Mouse (Mus musculus) heart, postnatal 0 days (tissue): ENCODE results near the gene Snx9. TPM values are rescaled to one million over a fixed set of nuclear protein-coding genes. Genes with fewer than 3 reads are reported as not detected.
A peak's percentile ranks its signal among the peaks of the same experiment; 100 is the strongest.

ENCODE experiments used
- ATAC-seq: fragments of 200-750 bp; cut with Nextera tagmentation; 2 replicates; pipeline ENCODE4 v1.8.0; 2017; ENCODE audit warnings: low read depth, moderate number of reproducible peaks, moderate library complexity; ENCODE audit not compliant: insufficient read depth
- DNase-seq: peaks from one replicate; pipeline ENCODE4 v3.0.0-alpha.2; 2016; ENCODE audit warnings: low spot score
- H3K27ac ChIP-seq: fragments of 300-500 bp; sonication (generic); 2 replicates; pipeline ENCODE4 v1.5.1; 2014; ENCODE audit warnings: low read depth, mild to moderate bottlenecking
- H3K27me3 ChIP-seq: fragments of 300-500 bp; sonication (generic); 2 replicates; pipeline ENCODE4 v1.6.1; 2014; ENCODE audit warnings: low read length, mixed read lengths; ENCODE audit not compliant: control insufficient read depth, insufficient read depth
- H3K36me3 ChIP-seq: fragments of 300-500 bp; sonication (generic); replicated peaks from 2 replicates; pipeline ENCODE4 v1.6.1; 2014; ENCODE audit warnings: low read length, mixed read lengths; ENCODE audit not compliant: control insufficient read depth, insufficient read depth
- H3K4me1 ChIP-seq: fragments of 300-500 bp; sonication (generic); 2 replicates; pipeline ENCODE4 v1.6.1; 2014; ENCODE audit warnings: antibody characterized with exemption; ENCODE audit not compliant: control insufficient read depth, insufficient read depth
- H3K4me2 ChIP-seq: fragments of 300-500 bp; sonication (generic); 2 replicates; pipeline ENCODE4 v1.6.1; 2014; ENCODE audit warnings: low read depth, mild to moderate bottlenecking, low read length, moderate library complexity
- H3K4me3 ChIP-seq: fragments of 300-500 bp; sonication (generic); 2 replicates; pipeline ENCODE4 v1.5.1; 2014; ENCODE audit warnings: low read depth, low read length
- H3K9ac ChIP-seq: fragments of 300-500 bp; sonication (generic); replicated peaks from 2 replicates; pipeline ENCODE4 v1.6.1; 2014; ENCODE audit warnings: low read depth, low read length, mixed read lengths
- H3K9me3 ChIP-seq: fragments of 300-500 bp; sonication (generic); replicated peaks from 2 replicates; pipeline ENCODE4 v1.6.1; 2016; ENCODE audit warnings: low read length; ENCODE audit not compliant: control insufficient read depth
- CTCF ChIP-seq: IDR thresholded peaks from 2 replicates; pipeline ENCODE4 v1.5.1; 2016; ENCODE audit warnings: antibody characterized with exemption, control low read depth, low read depth
- EP300 ChIP-seq: IDR thresholded peaks from 2 replicates; pipeline ENCODE4 v1.6.1; 2016; ENCODE audit warnings: antibody characterized with exemption, low read depth
- WGBS: fragments of 180-500 bp; shearing (Covaris S2); extraction: QIAGEN DNeasy Blood & Tissue Kit; methylation state at CpG from one replicate; pipeline ENCODE4 v1.1.7; 2014; 5-methylcytosine and 5-hydroxymethylcytosine counted together
- polyA plus RNA-seq: library from polyadenylated mRNA; unstranded; fragments of >200 nt; fragmentation: Nextera tagmentation; extraction: Ambion mirVana; gene quantifications from 2 replicates; pipeline ENCODE4 v1.2.1, GENCODE M21; 2015
- total RNA-seq: library from RNA; depleted of rRNA; stranded (reverse); fragments of >200 nt; gene quantifications from 2 replicates; pipeline ENCODE4 v1.2.3, GENCODE M21; 2014; ENCODE audit warnings: low replicate concordance

The Snx9 gene
- total and polyA plus RNA-seq, 2 experiments from 2014 or later = 16.0 to 21.0 TPM

DNA sequence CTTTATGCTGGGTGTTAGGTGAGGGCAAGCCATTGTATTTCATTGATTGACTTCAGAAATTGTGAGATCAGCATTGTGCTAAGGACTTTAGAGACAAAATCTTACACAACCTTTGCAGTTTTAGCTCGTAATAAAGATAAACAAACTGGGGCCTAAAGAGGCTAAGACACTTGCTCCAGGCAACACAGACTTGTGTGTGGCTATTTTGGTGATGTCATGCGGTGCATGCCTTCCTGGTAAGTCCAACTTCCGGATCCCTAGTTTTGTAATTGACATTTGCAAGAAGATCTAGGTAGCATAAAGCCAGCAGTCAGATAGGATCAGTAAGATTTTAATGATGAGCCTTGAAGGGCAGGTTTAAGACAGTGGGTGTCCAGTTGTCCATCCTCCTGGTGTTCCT lies 101.0 kb downstream of the Snx9 start:
- H3K9ac ChIP-seq = 0 out of 2 replicates have a peak overlapping the region, but pooled peaks have one; percentile 85
- peak overlapping the region; percentile 82; the same call in 1 of the 2 replicates for H3K27ac ChIP-seq
- 52% methylated on average over 3 of the region's 3 CpGs for WGBS
- no peaks in the 10 kb centered on the region for H3K27me3 ChIP-seq
- no peaks in the 10 kb centered on the region for H3K9me3 ChIP-seq
- peaks cover 11% of the 10 kb centered on the region for H3K4me1 ChIP-seq
- no peaks in the 10 kb centered on the region for H3K36me3 ChIP-seq
- DNase-seq (no peak), ATAC-seq (no peak)
- H3K4me3 ChIP-seq = peak overlapping the region; percentile 77
- peak overlapping the region; percentile 94 for H3K4me2 ChIP-seq
- TF ChIP-seq EP300 = no peak
- TF ChIP-seq CTCF = no peak

DNA sequence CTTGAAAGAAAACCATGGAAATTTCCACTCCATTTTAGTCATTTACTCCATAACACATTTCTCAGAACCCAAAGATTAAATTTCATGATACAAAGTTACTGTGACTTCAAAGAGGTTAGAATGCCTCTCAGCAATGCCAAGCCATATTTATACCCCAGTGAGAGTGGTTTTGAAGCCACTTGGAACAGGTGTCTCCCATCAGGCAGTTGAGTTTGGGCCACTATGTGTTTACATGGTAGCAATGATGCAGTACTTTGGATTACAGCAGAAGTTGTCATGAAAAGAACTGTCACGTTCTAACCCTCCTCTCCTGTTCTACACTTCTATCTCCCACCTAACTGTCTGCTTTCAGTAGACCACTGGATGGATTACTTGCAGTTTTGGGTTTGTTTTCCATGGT lies 101.9 kb downstream of the Snx9 start:
- H3K9me3 ChIP-seq = no peaks in the 10 kb centered on the region
- H3K4me2 ChIP-seq = no peak overlapping the region
- H3K36me3 ChIP-seq = no peaks in the 10 kb centered on the region
- no peak for DNase-seq
- no peak overlapping the region for H3K4me3 ChIP-seq
- H3K27me3 ChIP-seq = no peaks in the 10 kb centered on the region
- no peak for ATAC-seq
- H3K27ac ChIP-seq = no peak overlapping the region
- H3K4me1 ChIP-seq = peaks cover 11% of the 10 kb centered on the region
- WGBS = 70% methylated on average over 1 of the region's 1 CpGs
- TF ChIP-seq EP300 (no peak), CTCF (no peak)
- no peak overlapping the region for H3K9ac ChIP-seq

DNA sequence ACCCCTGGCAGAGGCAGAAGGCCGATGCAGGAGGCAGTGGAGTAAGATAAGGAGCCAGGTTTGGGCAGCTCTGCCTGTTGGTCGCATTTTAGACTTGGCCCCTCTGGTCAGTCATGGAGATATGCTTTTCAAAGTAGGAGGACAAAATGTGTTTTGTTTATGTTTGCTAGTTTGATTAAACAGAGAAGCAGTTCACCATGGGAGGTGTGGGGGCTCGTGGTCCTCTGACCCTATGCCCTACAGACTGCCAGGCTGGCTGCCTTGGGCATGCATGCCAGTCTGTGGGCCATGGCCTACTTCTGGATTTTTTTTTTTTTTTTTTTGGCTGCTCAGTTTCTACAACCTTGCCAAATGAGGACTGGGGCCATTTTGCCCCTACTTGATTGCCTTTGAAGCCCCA lies 105.9 kb downstream of the Snx9 start:
- Histone ChIP-seq H3K4me1 (peaks cover 11% of the 10 kb centered on the region), H3K27ac (no peak overlapping the region), H3K9ac (no peak overlapping the region), H3K9me3 (no peaks in the 10 kb centered on the region), H3K4me3 (no peak overlapping the region), H3K4me2 (no peak overlapping the region), H3K36me3 (no peaks in the 10 kb centered on the region), H3K27me3 (no peaks in the 10 kb centered on the region)
- TF ChIP-seq EP300 = no peak
- TF ChIP-seq CTCF = no peak
- ATAC-seq (no peak), DNase-seq (no peak)
- 59% methylated on average over 3 of the region's 3 CpGs for WGBS

DNA sequence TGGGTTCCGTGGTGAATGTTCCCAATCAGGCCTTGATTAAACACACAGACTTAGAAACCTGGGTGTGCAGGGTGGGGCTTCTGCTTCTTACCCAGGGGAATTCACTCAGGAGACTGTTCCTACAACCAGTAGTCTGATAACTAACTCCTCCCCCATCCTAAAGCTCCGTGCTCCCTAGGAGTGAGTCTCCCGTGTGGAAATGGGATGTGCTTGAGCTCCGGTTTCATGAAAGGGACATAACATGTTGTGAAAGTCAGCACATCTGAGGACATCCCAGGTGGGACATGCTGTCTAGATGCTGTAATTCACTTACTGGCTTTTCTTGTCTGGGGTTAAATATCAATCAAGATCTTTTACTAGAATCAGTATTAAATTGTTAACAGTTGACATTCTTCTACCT lies 111.3 kb downstream of the Snx9 start:
- Histone ChIP-seq H3K4me1 (no peaks in the 10 kb centered on the region), H3K4me2 (no peak overlapping the region), H3K9ac (no peak overlapping the region), H3K27me3 (no peaks in the 10 kb centered on the region), H3K9me3 (no peaks in the 10 kb centered on the region), H3K27ac (no peak overlapping the region), H3K36me3 (no peaks in the 10 kb centered on the region), H3K4me3 (no peak overlapping the region)
- no peak for TF ChIP-seq EP300
- DNase-seq = no peak
- no peak for ATAC-seq
- 74% methylated on average over 4 of the region's 4 CpGs for WGBS

DNA sequence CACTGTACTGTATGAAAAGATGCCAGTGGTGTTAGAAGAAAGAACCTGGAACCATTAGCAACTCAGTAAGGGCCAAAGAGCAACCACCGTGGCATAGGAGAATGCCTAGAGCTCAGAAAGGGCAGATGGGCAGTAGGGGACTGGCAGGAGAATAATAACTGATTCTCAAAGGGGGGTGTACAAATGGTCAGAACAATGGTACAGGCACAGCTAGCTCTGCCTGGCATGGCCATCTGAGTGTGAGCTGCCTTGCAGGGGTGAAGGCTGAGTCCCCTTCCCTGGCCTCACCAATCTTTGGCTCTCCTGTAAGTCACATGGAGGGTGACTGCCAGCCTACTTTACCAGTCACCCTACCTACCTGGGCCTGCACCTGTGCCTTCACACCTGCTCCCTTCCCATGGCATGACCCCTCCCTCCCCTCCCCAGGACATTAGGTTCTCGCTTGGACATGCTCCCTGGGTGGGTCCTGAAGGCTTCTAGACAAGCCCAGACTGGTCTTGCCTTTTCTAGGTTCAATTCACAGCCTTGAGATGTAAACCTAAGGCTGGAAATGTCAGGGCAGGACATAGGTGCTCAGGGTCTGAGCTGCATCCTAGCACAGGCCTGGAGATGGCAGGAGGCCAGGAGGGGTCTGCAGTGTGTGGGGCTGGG lies 115.3 kb downstream of the Snx9 start:
- no peak for DNase-seq
- ATAC-seq = no peak
- Histone ChIP-seq H3K4me1 (peaks cover 13% of the 10 kb centered on the region), H3K27me3 (no peaks in the 10 kb centered on the region), H3K36me3 (no peaks in the 10 kb centered on the region; the same call in 1 of the 2 replicates), H3K4me3 (no peak overlapping the region), H3K9me3 (no peaks in the 10 kb centered on the region), H3K4me2 (no peak overlapping the region), H3K9ac (no peak overlapping the region), H3K27ac (no peak overlapping the region)
- TF ChIP-seq EP300 (no peak), CTCF (no peak)
- WGBS = 87% methylated on average over 2 of the region's 2 CpGs

DNA sequence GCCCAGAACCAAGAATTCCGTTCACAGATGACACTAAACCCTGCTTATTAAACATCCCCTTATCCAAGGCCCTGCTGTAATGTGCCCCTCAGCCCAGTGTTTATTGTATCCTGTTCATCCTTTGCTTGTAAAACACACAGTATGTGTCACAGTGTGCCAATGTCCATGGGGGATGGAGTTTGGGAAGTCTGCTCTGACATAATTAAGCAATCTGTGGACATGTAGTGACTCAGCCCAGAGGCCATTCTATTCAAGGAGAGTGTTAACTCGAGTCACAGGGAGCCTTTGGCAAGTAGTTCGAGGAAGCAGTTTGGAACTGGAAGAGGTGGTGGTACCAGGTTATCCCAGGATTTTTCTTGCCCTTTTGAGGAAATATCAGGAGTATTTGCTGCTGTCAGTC lies 116.0 kb downstream of the Snx9 start:
- ATAC-seq (no peak), DNase-seq (no peak)
- H3K27me3 ChIP-seq = no peaks in the 10 kb centered on the region
- peaks cover 13% of the 10 kb centered on the region for H3K4me1 ChIP-seq
- H3K36me3 ChIP-seq = no peaks in the 10 kb centered on the region; the same call in 1 of the 2 replicates
- H3K9ac ChIP-seq = no peak overlapping the region
- WGBS = 47% methylated on average over 3 of the region's 3 CpGs
- H3K27ac ChIP-seq = no peak overlapping the region
- no peak overlapping the region for H3K4me3 ChIP-seq
- no peaks in the 10 kb centered on the region for H3K9me3 ChIP-seq
- H3K4me2 ChIP-seq = no peak overlapping the region
- no peak for TF ChIP-seq EP300
- TF ChIP-seq CTCF = no peak
